Mouse (Mus musculus): ENCODE data around the gene Tacc2. TPM values are rescaled to one million over a fixed set of nuclear protein-coding genes. Genes with fewer than 3 reads are reported as not detected.

Tacc2 gene
- polyA plus RNA-seq, 1 experiment, result 44.6 TPM

DNA sequence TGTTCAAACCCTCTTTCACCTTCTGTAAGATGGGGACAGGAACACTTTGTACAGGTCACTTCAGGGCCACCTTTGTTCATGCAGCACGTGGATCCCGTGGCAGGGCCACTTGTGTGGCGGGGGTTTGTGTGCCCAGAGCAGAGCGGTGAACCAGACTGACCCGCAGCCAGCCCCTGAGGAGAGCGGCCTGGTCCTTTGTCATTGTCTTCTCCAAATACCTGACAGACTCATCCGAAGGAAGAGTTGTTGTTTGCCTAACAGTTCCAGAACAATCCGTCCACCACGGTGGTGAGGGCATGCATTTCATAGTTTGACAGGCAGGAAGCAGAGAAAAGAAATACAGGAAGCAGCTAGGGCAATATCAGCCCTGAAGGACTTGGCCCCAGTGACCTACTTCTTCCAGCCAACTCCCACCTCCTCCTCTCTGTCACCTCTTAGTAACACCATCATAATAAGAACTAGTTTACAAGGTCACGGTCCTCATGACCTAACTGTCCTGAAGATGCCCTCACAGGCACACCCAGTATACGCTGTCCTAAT, 180.2 kb downstream of the Tacc2 start:
- peaks cover 1% of the 10 kb centered on the region for H3K4me1 ChIP-seq (ENCODE audit: control insufficient read depth, insufficient read depth, low read length)
- no peak for TF ChIP-seq POLR2A (IDR thresholded peaks at IDR 0.05; ENCODE audit: extremely low read depth, insufficient read depth, low read length)
- no peak for TF ChIP-seq CTCF (IDR thresholded peaks at IDR 0.05; ENCODE audit: extremely low read depth, insufficient read depth, low read length)
- H3K27ac ChIP-seq (ENCODE audit: insufficient read depth, low read length), result no peak overlapping the region
- no peak overlapping the region for H3K4me3 ChIP-seq (ENCODE audit: insufficient read depth, low read length)

DNA sequence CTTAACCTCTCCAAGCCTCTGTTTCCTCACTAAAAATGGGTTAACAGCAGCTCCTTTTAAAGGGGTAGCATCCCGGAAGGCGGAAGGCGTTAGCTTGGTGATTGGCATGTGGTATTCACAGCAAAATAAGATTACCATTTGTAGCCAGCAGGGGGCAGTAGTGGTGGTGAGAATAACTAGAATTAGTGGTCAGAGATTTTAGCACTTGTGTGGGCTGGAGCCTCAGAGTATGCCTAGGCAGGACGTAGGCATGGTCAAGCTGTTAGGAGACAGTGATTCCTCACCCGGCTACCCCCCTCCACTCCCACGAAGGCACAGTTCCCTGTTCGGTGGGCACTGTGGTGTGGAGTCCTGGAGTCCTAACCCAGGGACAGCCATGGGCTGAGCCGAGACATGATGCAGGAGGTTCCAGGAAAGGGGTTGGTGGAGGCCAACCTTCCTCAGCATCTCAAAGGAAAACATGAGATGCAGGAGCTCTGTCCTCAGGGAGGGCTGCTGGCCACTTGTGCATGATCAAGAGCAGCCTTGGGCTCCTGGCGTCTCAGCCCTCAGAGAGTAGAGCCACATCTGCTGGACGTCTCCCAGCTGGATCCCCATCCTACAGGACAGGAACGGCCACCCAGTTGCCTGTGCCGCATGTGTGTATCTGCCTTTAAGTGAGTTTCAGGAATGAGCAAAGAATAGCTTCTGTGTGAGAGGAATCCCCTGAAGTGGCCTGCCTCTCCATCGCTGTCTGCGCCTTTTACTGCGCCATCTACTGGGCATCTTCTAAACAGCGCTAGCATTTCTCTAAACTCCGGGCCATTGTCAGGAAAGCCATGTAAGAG, 185.0 kb downstream of the Tacc2 start:
- H3K27ac ChIP-seq (ENCODE audit: insufficient read depth, low read length), result no peak overlapping the region
- H3K4me3 ChIP-seq (ENCODE audit: insufficient read depth, low read length), result no peak overlapping the region
- TF ChIP-seq POLR2A (IDR thresholded peaks at IDR 0.05; ENCODE audit: extremely low read depth, insufficient read depth, low read length) (no peak), CTCF (IDR thresholded peaks at IDR 0.05; ENCODE audit: extremely low read depth, insufficient read depth, low read length) (peak; percentile 88)
- H3K4me1 ChIP-seq (ENCODE audit: control insufficient read depth, insufficient read depth, low read length), result peaks cover 1% of the 10 kb centered on the region; the same call in 1 of the 2 replicates

DNA sequence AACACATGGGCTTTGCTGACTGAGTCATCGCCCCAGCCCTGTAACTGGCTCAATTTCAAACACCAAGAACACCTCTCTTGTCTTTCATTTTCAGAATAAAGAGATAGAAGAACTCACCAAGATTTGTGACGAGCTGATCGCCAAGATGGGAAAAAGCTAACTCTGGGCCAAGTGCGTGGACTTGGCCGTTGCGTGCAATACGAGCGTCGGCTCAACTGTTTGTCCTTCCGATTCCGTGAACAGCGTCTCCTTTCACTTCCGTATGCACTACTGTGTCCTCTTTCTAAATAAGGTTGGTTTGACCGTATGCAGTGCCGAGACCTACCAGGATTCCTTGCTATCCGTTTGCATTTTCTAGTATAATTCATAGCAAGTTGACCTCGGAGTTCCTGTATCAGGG, 186.9 kb downstream of the Tacc2 start:
- Histone ChIP-seq H3K4me3 (ENCODE audit: insufficient read depth, low read length) (no peak overlapping the region), H3K27ac (ENCODE audit: insufficient read depth, low read length) (no peak overlapping the region), H3K4me1 (ENCODE audit: control insufficient read depth, insufficient read depth, low read length) (peaks cover 1% of the 10 kb centered on the region; the same call in 1 of the 2 replicates)
- TF ChIP-seq POLR2A (IDR thresholded peaks at IDR 0.05; ENCODE audit: extremely low read depth, insufficient read depth, low read length) (no peak), CTCF (IDR thresholded peaks at IDR 0.05; ENCODE audit: extremely low read depth, insufficient read depth, low read length) (no peak)

DNA sequence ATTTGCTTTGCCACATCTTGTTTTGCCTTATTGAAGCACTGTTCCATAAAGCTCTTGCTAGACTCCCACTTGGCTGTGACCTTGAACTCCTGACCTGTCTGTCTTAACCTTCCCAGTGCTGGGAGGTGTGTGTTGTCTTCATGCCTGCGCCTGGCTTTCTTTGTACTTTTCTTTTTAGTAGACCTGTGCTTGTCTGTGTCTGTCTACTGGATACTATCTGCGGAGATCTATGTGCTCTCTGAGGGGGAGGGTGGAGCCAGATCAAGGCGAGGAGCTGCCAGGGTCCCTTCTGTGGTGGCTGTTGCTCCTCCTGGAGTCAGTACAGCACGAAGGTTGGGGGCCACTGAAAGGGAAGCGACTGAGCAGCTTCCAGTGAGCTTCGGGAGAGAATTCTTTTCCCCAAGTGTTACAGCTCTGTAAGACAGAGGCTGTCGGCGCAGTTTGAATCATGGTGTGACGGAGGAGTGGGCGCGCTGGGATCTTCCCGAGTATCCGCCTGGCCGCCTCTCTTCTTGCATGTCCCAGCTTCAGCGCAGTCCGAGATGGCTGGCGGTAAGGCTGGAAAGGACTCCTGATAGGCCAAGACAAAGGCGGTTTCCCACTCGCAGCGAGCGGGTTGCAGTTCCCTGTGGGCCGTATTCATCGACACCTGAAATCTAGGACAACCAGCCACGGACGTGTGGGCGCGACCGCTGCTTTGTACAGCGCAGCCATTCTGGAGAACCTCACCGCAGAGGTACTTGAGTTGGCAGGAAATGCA, 189.4 kb downstream of the Tacc2 start:
- no peaks in the 10 kb centered on the region for H3K4me1 ChIP-seq (ENCODE audit: control insufficient read depth, insufficient read depth, low read length)
- no peak overlapping the region for H3K27ac ChIP-seq (ENCODE audit: insufficient read depth, low read length)
- TF ChIP-seq CTCF (IDR thresholded peaks at IDR 0.05; ENCODE audit: extremely low read depth, insufficient read depth, low read length), result no peak
- TF ChIP-seq POLR2A (IDR thresholded peaks at IDR 0.05; ENCODE audit: extremely low read depth, insufficient read depth, low read length), result no peak
- no peak overlapping the region for H3K4me3 ChIP-seq (ENCODE audit: insufficient read depth, low read length)

DNA sequence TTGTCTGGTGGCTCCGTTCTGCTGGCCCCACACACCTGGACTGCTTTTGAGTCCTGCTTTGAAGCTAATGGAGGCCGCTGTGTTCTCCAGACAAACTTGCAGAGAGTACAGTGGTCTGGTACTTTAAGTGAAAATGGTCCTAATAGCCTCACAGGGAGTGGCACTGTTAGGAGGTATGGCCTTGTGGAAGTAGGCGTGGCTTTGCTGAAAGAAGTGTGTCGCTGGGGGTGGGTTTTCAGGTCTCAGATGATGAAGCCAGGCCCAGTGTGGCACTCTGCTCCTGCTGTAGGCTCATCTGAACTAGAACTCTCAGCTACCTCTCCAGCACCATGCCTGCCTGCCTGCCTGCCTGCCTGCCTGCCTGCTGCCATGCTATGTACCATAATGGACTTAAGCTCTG, 190.9 kb downstream of the Tacc2 start:
- Histone ChIP-seq H3K27ac (ENCODE audit: insufficient read depth, low read length) (no peak overlapping the region), H3K4me3 (ENCODE audit: insufficient read depth, low read length) (no peak overlapping the region), H3K4me1 (ENCODE audit: control insufficient read depth, insufficient read depth, low read length) (no peaks in the 10 kb centered on the region)
- TF ChIP-seq POLR2A (IDR thresholded peaks at IDR 0.05; ENCODE audit: extremely low read depth, insufficient read depth, low read length) (no peak), CTCF (IDR thresholded peaks at IDR 0.05; ENCODE audit: extremely low read depth, insufficient read depth, low read length) (no peak)

DNA sequence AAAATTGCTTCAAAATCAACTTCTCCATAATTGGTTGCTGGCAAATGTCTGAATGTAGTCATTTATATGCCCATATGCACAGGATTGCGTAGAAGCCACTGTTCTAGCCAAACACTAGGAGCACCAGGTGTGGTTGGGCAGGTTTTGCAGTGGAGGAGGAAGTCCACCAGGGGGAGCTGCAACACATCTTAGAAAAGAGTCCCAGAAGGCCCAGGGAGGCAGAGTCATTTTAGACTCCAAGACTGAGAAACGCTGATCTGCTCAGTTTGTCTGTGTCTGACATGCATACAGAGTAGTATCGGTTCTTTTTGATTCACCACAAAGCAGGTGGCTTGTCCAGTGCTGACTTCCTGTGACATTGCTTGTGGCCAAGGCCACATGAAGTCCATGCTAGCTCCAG, 193.5 kb downstream of the Tacc2 start:
- Histone ChIP-seq H3K27ac (ENCODE audit: insufficient read depth, low read length) (no peak overlapping the region), H3K4me3 (ENCODE audit: insufficient read depth, low read length) (no peak overlapping the region), H3K4me1 (ENCODE audit: control insufficient read depth, insufficient read depth, low read length) (no peaks in the 10 kb centered on the region)
- TF ChIP-seq POLR2A (IDR thresholded peaks at IDR 0.05; ENCODE audit: extremely low read depth, insufficient read depth, low read length) (no peak), CTCF (IDR thresholded peaks at IDR 0.05; ENCODE audit: extremely low read depth, insufficient read depth, low read length) (peak; percentile 86)

DNA sequence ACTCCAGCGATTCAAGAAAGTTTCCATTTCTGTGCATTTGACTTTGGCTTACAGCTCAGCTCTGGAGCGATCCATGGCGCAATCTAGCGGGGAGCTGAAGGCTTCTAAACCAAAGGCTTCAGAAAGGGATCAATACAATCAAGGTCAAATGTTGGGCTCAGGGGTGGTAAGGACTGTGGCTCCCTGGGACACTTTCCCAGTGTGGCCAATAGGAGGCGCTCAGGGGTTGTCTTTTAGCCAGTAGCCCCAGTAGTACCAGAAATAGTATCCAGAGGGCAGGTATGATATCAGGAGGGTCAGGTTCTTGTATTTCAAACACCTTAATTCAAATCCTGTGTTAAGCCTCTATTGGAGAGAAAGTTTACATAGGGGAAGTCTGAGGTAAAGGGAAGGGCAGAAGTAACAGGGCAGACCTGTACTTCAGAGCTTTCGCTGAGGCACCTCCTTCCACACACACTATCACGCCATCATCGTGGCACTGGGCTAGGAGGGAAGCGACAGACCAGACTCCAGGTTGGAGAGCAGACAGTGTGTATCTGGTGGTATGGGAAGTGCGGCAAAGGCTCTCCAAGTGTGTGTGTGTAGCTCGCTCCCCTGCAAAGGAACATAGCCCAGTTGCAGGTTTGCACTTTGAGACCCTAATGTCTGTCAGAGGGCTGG, 196.1 kb downstream of the Tacc2 start:
- Histone ChIP-seq H3K27ac (ENCODE audit: insufficient read depth, low read length) (no peak overlapping the region), H3K4me1 (ENCODE audit: control insufficient read depth, insufficient read depth, low read length) (no peaks in the 10 kb centered on the region), H3K4me3 (ENCODE audit: insufficient read depth, low read length) (no peak overlapping the region)
- TF ChIP-seq CTCF (IDR thresholded peaks at IDR 0.05; ENCODE audit: extremely low read depth, insufficient read depth, low read length) (peak; percentile 50), POLR2A (IDR thresholded peaks at IDR 0.05; ENCODE audit: extremely low read depth, insufficient read depth, low read length) (no peak)

DNA sequence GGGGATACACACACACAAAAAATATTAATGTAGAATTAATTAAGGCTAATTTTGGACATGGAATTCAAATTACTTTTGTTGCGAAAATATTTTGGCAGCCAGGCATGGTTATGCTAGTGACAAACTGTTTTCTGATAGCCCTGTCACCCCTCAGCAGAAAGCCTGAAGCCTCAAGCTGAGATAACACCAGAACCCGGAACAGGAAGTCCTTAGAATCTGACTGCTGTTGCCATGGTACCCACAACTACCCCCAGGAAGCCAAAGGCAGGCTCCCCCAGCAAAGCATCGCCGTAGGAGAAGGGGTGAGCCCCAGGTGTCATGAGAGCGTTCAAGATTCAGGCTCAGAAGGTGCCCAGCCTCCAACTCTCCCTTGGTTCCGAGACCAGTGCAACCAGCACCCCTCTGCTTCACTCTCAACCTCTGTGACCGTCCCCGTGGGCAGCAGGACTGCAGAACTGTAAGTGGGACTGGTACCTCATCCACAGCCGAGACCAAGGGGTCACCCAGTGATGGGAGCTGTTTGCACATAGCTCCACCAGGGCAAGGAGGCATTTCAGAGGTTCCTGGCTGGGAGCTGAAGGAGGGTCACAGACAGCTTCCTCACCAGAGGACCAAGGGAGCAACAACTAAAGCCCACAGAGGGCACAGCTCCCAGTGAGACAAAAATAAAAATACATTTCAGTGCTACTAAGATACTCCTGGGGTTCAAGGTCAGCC, 196.8 kb downstream of the Tacc2 start, which contains the start of gene Btbd16:
Btbd16 (plus strand) TSS at position 156 of the 717 bp plus-strand sequence.
- Histone ChIP-seq H3K4me3 (ENCODE audit: insufficient read depth, low read length) (no peak within 1 kb of the TSS), H3K27ac (ENCODE audit: insufficient read depth, low read length) (no peak within 1 kb of the TSS), H3K4me1 (ENCODE audit: control insufficient read depth, insufficient read depth, low read length) (no peaks in the 10 kb centered on the region)
- TF ChIP-seq POLR2A (IDR thresholded peaks at IDR 0.05; ENCODE audit: extremely low read depth, insufficient read depth, low read length), result no peak
- no peak for TF ChIP-seq CTCF (IDR thresholded peaks at IDR 0.05; ENCODE audit: extremely low read depth, insufficient read depth, low read length)

Measured in cortical plate, adult 2 months (tissue).